Mouse (Mus musculus): ENCODE results near the gene Olfr952. TPM values are rescaled to one million over a fixed set of nuclear protein-coding genes. Genes with fewer than 3 reads are reported as not detected.

The Olfr952 gene
- not detected for polyA plus RNA-seq (2014; fragmentation: Illumina TruSeq; extraction: RNeasy Lipid Tissue Mini Kit (QIAGEN cat#74804))

GRCm38 (mm10) chr9:39427048-39427447, at the start of gene Olfr952:
TSS of gene Olfr952 (minus strand) at chr9:39427148.

DNA sequence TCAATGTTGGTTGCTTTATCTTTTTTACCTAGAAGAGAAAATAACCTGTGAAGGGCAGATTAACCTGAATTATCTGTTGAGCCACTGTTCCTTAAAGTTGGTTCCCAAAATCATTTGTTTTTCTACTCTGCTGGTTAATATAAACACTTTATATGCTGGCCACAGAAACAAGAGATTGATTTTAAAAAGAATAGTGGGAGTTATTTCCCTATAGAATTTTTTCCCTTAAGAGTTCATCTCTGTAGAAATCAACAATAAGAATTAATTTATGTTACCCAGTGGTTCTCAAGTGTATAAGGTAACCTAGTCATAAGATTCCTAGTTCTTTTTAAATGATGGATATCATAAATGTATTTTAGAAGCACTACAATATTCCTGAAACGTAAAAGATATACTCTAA, 44.9 kb upstream of the Olfr952 start, which contains the start of gene Olfr955:
Olfr955 (minus strand) TSS at position 101 of the 400 bp plus-strand sequence.

DNA sequence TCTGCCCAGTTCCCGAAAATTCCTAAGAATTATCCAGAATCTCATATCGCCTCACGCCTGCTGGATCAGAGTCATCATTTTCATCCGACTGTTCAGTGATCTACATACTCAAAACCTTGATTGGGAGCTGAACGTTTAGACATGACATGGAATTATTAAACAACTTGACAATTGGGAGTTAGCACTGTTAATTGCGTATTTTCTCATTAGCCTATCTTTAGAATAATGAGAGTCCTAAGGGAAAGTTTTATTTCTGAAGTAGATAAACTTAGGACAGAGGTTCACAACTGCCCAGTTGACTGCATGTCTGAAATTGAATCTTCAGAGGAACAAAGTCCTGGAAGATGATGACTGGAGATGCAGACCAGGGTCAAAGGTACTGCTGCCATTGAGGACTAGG, 29.5 kb upstream of the Olfr952 start, which contains the start of gene Olfr954:
Olfr954 (plus strand) TSS at position 301 of the 400 bp plus-strand sequence.

DNA sequence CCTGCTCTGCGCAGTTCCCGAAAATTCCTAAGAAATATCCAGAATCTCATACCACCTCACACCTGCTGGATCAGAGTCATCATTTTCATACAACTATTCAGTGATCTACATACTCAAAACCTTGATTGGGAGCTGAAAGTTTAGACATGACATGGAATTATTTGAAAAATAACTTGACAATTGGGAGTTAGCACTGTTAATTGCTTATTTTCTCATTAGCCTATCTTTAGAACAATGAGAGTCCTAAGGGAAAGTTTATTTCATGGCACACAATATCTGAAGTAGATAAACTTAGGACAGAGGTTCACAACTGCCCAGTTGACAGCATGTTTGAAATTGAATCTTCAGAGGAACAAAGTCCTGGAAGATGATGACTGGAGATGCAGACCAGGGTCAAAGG, 39.8 kb downstream of the Olfr952 start, which contains the start of gene Olfr951:
Olfr951 (plus strand) TSS at position 301 of the 400 bp plus-strand sequence.

Other genes with a start within 250 kb of the Olfr952 start
- gene Olfr944, start 225.2 kb downstream of the Olfr952 start, polyA plus RNA-seq (2014; fragmentation: Illumina TruSeq; extraction: RNeasy Lipid Tissue Mini Kit (QIAGEN cat#74804)) = not detected
- gene Olfr1537, start 177.2 kb downstream of the Olfr952 start, polyA plus RNA-seq (2014; fragmentation: Illumina TruSeq; extraction: RNeasy Lipid Tissue Mini Kit (QIAGEN cat#74804)) = not detected
- not detected for gene Olfr945, start 150.3 kb downstream of the Olfr952 start, polyA plus RNA-seq (2014; fragmentation: Illumina TruSeq; extraction: RNeasy Lipid Tissue Mini Kit (QIAGEN cat#74804))
- not detected for gene Olfr948, start 101.1 kb downstream of the Olfr952 start, polyA plus RNA-seq (2014; fragmentation: Illumina TruSeq; extraction: RNeasy Lipid Tissue Mini Kit (QIAGEN cat#74804))
- gene Olfr951, start 39.7 kb downstream of the Olfr952 start, polyA plus RNA-seq (2014; fragmentation: Illumina TruSeq; extraction: RNeasy Lipid Tissue Mini Kit (QIAGEN cat#74804)) = not detected
- gene Olfr954, start 29.6 kb upstream of the Olfr952 start, polyA plus RNA-seq (2014; fragmentation: Illumina TruSeq; extraction: RNeasy Lipid Tissue Mini Kit (QIAGEN cat#74804)) = not detected
- gene Olfr955, start 44.8 kb upstream of the Olfr952 start, polyA plus RNA-seq (2014; fragmentation: Illumina TruSeq; extraction: RNeasy Lipid Tissue Mini Kit (QIAGEN cat#74804)) = not detected
- gene Olfr44, start 66.8 kb upstream of the Olfr952 start, polyA plus RNA-seq (2014; fragmentation: Illumina TruSeq; extraction: RNeasy Lipid Tissue Mini Kit (QIAGEN cat#74804)) = not detected
- not detected for gene Olfr957, start 88.7 kb upstream of the Olfr952 start, polyA plus RNA-seq (2014; fragmentation: Illumina TruSeq; extraction: RNeasy Lipid Tissue Mini Kit (QIAGEN cat#74804))
- not detected for gene Olfr958, start 126.9 kb upstream of the Olfr952 start, polyA plus RNA-seq (2014; fragmentation: Illumina TruSeq; extraction: RNeasy Lipid Tissue Mini Kit (QIAGEN cat#74804))
- not detected for gene Olfr959, start 148.4 kb upstream of the Olfr952 start, polyA plus RNA-seq (2014; fragmentation: Illumina TruSeq; extraction: RNeasy Lipid Tissue Mini Kit (QIAGEN cat#74804))
- gene AW551984, start 177.3 kb upstream of the Olfr952 start, polyA plus RNA-seq (2014; fragmentation: Illumina TruSeq; extraction: RNeasy Lipid Tissue Mini Kit (QIAGEN cat#74804)) = 5.8 TPM
- gene Olfr148, start 183.5 kb upstream of the Olfr952 start, polyA plus RNA-seq (2014; fragmentation: Illumina TruSeq; extraction: RNeasy Lipid Tissue Mini Kit (QIAGEN cat#74804)) = not detected
- not detected for gene Olfr960, start 194.2 kb upstream of the Olfr952 start, polyA plus RNA-seq (2014; fragmentation: Illumina TruSeq; extraction: RNeasy Lipid Tissue Mini Kit (QIAGEN cat#74804))
- not detected for gene Olfr961, start 217.9 kb upstream of the Olfr952 start, polyA plus RNA-seq (2014; fragmentation: Illumina TruSeq; extraction: RNeasy Lipid Tissue Mini Kit (QIAGEN cat#74804))
- gene Olfr963, start 240.1 kb upstream of the Olfr952 start, polyA plus RNA-seq (2014; fragmentation: Illumina TruSeq; extraction: RNeasy Lipid Tissue Mini Kit (QIAGEN cat#74804)) = not detected